Mouse (Mus musculus) kidney, embryonic 14.5 days (tissue): ENCODE data around the gene Ifi214. TPM values are rescaled to one million over a fixed set of nuclear protein-coding genes. Genes with fewer than 3 reads are reported as not detected.
"Not testable (repeated sequence)": the region's sequence is repeated elsewhere in the genome, so short reads cannot be mapped to it uniquely, and the experiment has no call there.

ENCODE experiments used
- ATAC-seq: fragments of 200-750 bp; cut with Nextera tagmentation; 2 replicates; pipeline ENCODE4 v1.8.0; 2017; ENCODE audit warnings: moderate number of reproducible peaks, mild to moderate bottlenecking, moderate TSS enrichment, moderate library complexity; ENCODE audit not compliant: low FRiP score, low TSS enrichment
- H3K27ac ChIP-seq: fragments of 300-500 bp; sonication (generic); 2 replicates; pipeline ENCODE4 v1.5.1; 2014; ENCODE audit warnings: low read depth, mild to moderate bottlenecking, low read length, moderate library complexity, mixed read lengths
- H3K27me3 ChIP-seq: fragments of 300-500 bp; sonication (generic); 2 replicates; pipeline ENCODE4 v1.6.1; 2014; ENCODE audit warnings: mild to moderate bottlenecking, low read length; ENCODE audit not compliant: control insufficient read depth, insufficient read depth
- H3K36me3 ChIP-seq: fragments of 300-500 bp; sonication (generic); 2 replicates; pipeline ENCODE4 v1.6.1; 2014; ENCODE audit warnings: low read length, mixed read lengths; ENCODE audit not compliant: control insufficient read depth, insufficient read depth
- H3K4me1 ChIP-seq: fragments of 300-500 bp; sonication (generic); 2 replicates; pipeline ENCODE4 v1.6.1; 2014; ENCODE audit warnings: low read length, mixed read lengths; ENCODE audit not compliant: control insufficient read depth, insufficient read depth
- H3K4me2 ChIP-seq: fragments of 300-500 bp; sonication (generic); replicated peaks from 2 replicates; pipeline ENCODE4 v1.6.1; 2014; ENCODE audit warnings: low read depth, mild to moderate bottlenecking, low read length
- H3K4me3 ChIP-seq: fragments of 300-500 bp; sonication (generic); 2 replicates; pipeline ENCODE4 v1.5.1; 2014; ENCODE audit warnings: mild to moderate bottlenecking, low read length
- H3K9ac ChIP-seq: fragments of 300-500 bp; sonication (generic); 2 replicates; pipeline ENCODE4 v1.6.1; 2014; ENCODE audit warnings: low read depth, mild to moderate bottlenecking, low read length, moderate library complexity
- H3K9me3 ChIP-seq: fragments of 300-500 bp; sonication (generic); 2 replicates; pipeline ENCODE4 v1.6.1; 2016; ENCODE audit warnings: low read length; ENCODE audit not compliant: control insufficient read depth
- WGBS: fragments of 180-500 bp; shearing (Covaris S2); extraction: QIAGEN DNeasy Blood & Tissue Kit; methylation state at CpG from one replicate; pipeline ENCODE4 v1.1.7; 2014; 5-methylcytosine and 5-hydroxymethylcytosine counted together
- microRNA-seq: library from miRNA; unstranded; fragments of <30 nt; microRNA quantifications from one replicate; pipeline ENCODE4, GENCODE M21; 2016
- polyA plus RNA-seq: library from polyadenylated mRNA; unstranded; fragments of >200 nt; fragmentation: Nextera tagmentation; extraction: Ambion mirVana; gene quantifications from 2 replicates; pipeline ENCODE4 v1.2.1, GENCODE M21; 2014

Ifi214 gene
- polyA plus RNA-seq, 1 experiment from 2014 or later, result not detected

DNA sequence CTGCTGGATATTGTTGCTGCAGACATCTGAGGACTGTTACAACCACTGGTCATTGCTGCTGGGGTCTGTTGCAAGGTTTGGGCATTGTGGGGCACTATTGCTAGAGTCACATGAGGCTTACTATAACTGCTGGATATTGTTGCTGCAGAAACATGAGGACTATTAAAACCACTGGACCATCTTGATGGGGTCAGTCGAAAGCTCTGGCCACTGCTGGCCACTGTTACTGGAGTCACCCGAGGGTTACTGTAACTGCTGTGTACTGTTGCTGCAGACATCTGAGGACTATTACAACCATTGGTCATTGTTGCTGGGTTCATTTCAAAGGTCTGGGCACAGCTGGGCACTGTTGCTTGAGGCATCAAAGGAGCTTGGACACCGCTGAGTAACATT is 54.6 kb downstream of the Ifi214 start:
- not testable (repeated sequence) for H3K36me3 ChIP-seq, H3K27me3 ChIP-seq, H3K4me1 ChIP-seq, H3K27ac ChIP-seq, H3K9ac ChIP-seq, H3K9me3 ChIP-seq, H3K4me2 ChIP-seq, H3K4me3 ChIP-seq
- ATAC-seq, result peak; percentile 76; the same call in 1 of the 2 replicates
- 47% methylated on average over 3 of the region's 3 CpGs for WGBS

DNA sequence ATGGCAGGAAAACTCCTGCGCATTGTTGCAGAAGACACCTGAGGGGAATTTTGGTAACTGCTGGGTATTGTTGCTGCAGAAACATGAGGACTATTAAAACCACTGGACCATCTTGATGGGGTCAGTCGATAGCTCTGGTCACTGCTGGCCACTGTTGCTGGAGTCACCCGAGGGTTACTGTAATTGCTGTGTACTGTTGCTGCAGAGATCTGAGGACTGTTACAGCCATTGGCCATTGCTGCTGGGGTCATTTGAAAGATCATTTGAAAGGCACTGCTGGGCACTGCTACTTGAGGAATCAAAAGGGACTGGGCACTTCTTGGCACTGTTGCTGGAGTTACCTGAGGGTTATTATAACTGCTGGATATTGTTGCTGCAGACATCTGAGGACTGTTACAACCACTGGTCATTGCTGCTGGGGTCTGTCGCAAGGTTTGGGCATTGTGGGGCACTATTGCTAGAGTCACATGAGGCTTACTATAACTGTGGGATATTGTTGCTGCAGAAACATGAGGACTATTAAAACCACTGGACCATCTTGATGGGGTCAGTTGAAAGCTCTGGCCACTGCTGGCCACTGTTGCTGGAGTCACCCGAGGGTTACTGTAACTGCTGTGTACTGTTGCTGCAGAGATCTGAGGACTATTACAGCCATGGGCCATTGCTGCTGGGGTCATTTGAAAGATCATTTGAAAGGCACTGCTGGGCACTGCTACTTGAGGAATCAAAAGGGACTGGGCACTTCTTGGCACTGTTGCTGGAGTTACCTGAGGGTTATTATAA is 55.2 kb downstream of the Ifi214 start:
- H3K9me3 ChIP-seq, H3K9ac ChIP-seq, H3K36me3 ChIP-seq, H3K27me3 ChIP-seq, H3K4me3 ChIP-seq, H3K4me2 ChIP-seq, H3K27ac ChIP-seq, H3K4me1 ChIP-seq: not testable (repeated sequence)
- peak; percentile 81; the same call in 1 of the 2 replicates for ATAC-seq
- 62% methylated on average over 5 of the region's 5 CpGs for WGBS

Small RNA genes lying within 50 kb of the gene (microRNA-seq; reads per million reads assigned to microRNA genes)
- not detected for gene Gm44481

Other genes starting within 250 kb of the Ifi214 start
- gene Ackr1, start 202.2 kb downstream of the Ifi214 start, polyA plus RNA-seq, result 0.37 and 0.79 TPM in 2 replicates
- 2.3 and 3.3 TPM in 2 replicates for gene Aim2, start 185.1 kb downstream of the Ifi214 start, polyA plus RNA-seq
- 1.7 and 2.7 TPM in 2 replicates for gene Cadm3, start 168.3 kb downstream of the Ifi214 start, polyA plus RNA-seq
- gene Ifi206, start 44.9 kb downstream of the Ifi214 start, polyA plus RNA-seq, result 0.09 and 0.19 TPM in 2 replicates
- gene Ifi213, start 63.3 kb upstream of the Ifi214 start, polyA plus RNA-seq, result not detected in 2 replicates
- 0.14 and 0.19 TPM in 2 replicates for gene Ifi209, start 95.0 kb upstream of the Ifi214 start, polyA plus RNA-seq
- 0.07 TPM in 1 of 2 replicates, not detected in the other for gene Ifi208, start 137.7 kb upstream of the Ifi214 start, polyA plus RNA-seq
- gene Ifi207, start 205.8 kb upstream of the Ifi214 start, polyA plus RNA-seq, result 0.34 and 1.2 TPM in 2 replicates
- 0.93 and 1.7 TPM in 2 replicates for gene Ifi204, start 231.0 kb upstream of the Ifi214 start, polyA plus RNA-seq